Mouse (Mus musculus) thymus, postnatal 14 days (tissue): ENCODE data around the gene Cand1.

Experiments
- DNase-seq: peaks from one replicate; pipeline ENCODE4 v3.0.0; 2021

The Cand1 gene

GRCm38 (mm10) chr10:119239969-119240721 is at the start of gene Cand1:
Gene Cand1, minus strand, starts transcription at chr10:119240055.
- peak; percentile 100 for DNase-seq

DNA sequence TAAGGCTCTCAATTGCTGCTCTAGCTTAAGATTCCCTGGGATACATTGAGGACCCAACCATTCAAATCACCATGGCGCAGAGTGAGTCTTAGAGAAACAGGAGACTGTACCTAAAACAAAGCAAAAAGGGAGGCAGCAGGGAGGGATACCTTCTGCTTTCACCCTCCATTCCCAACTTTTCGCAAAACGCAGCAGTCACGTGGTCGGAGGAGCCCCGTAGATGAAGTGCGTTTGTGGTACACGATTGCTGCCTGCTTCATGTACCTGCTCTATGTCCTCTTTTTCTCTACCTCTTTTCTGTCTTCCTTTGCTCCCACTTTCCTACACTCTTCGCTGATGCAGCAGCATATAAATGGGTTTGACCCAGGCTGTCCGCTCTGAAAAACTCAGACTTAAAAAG is 39.0 kb upstream of the Cand1 start:
- DNase-seq: no peak

- no peak for DNase-seq
These were observed 34.5 kb upstream of the Cand1 start for GRCm38 (mm10) chr10:119274333-119274732.

DNA sequence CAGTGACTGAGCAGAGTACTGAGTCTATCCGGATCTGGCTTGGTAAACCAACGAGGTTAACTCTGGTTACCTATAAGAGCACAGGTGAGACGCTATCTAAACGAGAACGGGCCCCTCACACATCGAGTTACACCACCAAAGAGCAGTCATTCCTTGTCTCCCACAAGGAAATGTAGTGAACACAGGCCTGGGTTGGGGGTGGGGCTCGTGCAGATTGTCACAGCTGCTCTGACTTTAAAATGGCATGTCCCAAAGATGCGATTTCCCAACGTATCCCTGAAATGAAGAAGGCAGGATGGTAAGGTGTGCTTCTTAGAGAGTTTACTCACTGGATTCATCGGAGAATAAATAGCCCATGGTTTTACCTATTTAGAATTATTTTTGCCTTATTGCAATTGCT is 32.7 kb upstream of the Cand1 start:
- DNase-seq: no peak

DNA sequence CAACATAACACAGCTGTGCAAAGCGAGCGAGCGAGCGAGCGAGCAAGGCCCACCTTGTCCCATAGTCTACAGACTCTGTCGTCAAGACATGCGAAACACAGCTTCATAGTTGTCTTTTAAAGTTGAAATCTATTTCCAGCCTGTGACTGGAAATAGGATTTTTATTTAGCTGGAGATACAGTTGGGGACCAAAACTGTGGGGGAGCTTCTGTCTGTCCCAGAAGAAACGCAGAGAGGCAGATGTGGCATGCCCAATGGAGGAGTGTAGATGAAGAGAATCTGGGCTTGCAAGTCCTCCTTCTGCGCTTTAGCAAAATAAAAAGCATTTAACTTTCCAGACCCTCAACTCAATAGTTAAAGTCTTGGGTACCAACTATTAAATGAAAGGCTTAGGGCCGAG is 32.1 kb upstream of the Cand1 start:
- DNase-seq: no peak

- no peak for DNase-seq
These were observed 31.2 kb upstream of the Cand1 start for GRCm38 (mm10) chr10:119271101-119271500.

GRCm38 (mm10) chr10:119270384-119270985 is 30.6 kb upstream of the Cand1 start:
- DNase-seq: no peak

GRCm38 (mm10) chr10:119264761-119265160 is 24.9 kb upstream of the Cand1 start:
- no peak for DNase-seq

DNA sequence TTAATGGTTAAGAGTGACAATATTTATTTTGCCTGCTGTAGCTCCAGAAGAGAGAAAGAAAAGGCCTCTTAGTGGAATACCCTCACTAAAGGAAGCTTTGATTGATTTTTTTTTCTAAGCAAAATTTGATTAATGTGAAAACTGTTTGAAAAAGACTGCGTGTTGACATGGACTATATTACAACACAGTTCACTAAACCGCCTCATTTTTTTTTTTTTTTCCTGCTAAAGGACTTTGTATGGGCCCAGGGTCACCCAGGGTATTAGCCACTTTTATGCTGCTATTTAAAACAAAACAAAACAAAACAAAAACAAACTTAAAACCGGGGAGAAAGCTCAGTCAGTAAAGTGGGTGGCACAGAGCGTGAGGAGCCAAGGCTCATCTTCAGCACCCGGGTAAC is 23.0 kb upstream of the Cand1 start:
- no peak for DNase-seq

DNA sequence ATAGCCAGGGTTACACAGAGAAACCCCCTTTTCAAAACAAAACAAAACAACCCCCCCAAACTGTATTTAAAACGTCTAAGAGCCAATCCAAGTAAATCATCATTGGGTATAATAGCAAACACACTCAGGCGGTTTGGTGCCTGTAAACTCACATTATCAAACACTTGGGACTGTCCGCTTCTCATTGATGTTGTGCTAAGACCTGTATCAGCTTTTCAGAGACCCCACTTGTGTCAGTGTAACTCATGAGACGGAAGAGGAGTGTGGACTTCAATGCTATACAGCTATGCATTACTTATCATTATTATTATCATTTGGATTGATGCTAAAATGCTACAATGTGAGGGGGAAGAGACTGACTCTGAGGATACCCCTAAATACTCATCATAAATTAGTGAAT is 18.0 kb upstream of the Cand1 start:
- DNase-seq: no peak

DNA sequence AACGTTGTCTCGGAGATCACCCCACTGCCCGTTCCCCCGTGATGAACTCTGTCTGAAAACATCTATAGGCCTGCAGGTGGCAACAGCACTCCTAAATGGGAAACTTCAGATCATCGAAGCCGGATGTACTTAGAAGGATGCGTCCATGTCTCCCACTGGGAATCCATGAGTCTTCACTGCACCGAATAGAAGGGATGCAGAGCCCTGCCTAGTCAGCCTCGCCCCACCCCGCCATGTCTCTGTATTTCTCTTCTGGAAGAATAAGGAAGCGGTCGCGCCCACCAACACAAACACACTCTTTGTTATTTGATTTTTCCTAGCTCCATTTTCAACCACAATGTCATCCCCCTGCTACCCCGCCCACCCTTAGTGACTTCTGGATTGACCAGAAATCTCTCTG is 4.3 kb upstream of the Cand1 start:
- no peak for DNase-seq

- DNase-seq: no peak
These were observed 851 bp upstream of the Cand1 start for GRCm38 (mm10) chr10:119240722-119241089.

DNA sequence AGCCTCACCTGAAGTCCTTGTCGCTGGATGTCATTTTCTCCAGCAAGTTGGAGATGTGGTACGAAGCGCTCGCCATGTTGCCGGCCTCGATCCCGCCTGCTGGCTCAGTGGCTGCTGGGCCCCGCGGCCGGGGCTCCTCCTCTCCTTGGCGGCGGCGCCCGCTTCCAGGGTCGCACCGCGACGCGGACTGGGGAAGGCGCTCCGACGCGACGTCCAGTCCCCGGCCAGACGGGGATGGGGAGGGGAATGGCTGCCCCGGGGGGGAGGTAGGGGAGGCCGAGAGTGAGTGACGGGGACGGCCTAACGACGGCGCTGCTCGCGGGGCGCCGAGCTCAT is 254 bp downstream of the Cand1 start:
- no peak for DNase-seq

- peak; percentile 53 for DNase-seq
These were observed 747 bp downstream of the Cand1 start for GRCm38 (mm10) chr10:119238985-119239631.

DNA sequence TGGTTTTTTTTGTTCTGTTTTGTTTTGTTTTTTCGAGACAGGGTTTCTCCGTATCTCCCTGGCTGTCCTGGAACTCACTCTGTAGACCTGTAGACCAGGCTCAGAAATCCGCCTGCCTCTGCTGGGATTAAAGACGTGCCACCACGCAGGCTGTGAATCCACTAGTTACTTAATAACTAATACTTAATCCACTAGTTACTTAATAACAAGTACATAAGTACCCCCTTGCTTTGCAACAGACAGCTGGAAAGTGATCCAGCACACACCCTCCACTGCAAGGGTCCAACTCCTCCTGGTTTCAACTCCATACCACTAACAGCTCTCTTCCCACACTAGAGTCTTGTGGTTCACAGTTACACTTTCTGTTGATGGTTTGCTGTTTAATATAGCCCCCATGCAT is 8.3 kb downstream of the Cand1 start:
- no peak for DNase-seq

- no peak for DNase-seq
These were observed 9.2 kb downstream of the Cand1 start for GRCm38 (mm10) chr10:119230703-119231102.

DNA sequence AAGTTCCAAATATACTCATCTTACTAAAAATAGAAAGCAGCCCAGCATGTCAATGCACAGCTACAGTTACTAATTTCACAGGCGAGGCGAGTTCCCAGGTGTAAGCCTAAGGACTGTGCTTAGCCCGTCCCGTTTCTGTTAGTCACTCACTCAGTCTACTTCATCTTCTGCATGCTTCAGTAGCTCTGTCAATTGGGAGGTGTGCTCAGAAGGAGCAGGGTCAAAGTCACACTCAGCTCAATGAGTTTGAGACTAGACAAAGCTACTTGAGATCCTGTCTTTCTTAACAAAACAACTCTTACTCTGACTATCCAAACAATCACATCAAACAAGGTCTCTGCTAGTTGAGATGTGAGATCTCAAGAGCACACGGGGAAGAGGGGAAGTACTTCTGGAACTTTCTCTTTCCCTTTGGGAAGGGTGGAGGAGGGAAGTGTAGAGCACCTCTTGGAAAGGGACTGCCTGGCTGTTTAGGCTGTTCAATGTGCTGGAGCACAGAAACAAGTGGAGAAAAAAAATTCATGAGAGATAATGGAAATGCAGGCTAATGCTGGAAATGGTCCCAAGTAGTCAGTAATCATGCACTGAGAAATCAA is 9.7 kb downstream of the Cand1 start:
- no peak for DNase-seq

DNA sequence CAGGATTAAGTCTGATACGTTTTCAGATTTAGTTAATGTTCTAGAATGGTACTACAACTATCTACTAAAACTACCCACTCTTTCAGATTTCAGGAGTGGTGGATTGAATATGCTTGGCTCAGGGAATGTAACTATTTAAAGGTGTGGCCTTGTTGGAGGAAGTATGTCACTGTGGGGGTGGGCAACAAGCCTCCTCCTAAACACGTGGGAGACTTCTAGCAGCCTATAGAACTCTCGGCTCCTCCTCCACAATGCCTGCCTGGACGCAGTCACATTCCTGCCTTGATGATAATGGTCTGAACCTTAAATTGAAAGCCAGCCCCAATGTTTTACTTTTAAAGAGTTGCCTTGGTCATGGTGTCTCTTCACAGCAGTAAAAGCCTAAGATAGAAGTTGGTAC is 16.2 kb downstream of the Cand1 start:
- no peak for DNase-seq

DNA sequence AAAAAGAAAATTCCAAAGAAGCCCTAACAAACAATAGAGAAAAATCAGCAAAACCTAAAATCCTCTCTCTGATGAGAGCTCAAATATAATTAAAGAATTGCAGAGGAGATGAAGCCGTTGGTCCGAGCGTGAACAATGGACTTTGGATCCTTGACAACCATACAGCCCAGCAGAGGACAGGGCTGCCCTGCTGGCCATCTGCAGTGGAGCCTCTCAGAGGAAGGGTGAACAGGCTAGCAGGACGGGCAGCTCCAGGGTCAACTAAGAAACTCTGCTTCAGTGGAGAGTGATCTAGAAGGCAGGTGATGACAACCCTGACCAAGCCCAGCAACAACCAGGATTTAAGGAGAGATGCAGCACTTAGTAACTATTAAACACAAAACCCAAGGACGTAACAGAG is 18.2 kb downstream of the Cand1 start:
- no peak for DNase-seq

DNA sequence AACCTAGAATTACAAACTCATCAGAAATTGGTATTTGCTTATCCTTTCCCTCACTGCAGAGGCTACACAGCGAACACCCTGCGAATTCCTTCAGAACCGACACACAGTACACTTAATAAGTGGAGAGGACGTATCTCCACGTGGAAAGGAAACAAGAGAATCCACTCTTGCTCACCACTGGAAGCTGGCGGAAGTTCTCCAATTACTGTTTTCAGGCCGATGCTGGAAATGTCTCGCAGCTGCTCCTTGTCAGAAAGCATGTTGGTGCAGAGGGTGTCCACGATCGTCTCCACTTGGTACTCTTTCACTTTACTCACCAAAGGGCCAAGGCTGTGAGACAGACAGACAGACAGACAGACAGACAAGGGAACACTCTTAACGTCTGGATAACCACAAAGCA is 20.4 kb downstream of the Cand1 start:
- DNase-seq: no peak

DNA sequence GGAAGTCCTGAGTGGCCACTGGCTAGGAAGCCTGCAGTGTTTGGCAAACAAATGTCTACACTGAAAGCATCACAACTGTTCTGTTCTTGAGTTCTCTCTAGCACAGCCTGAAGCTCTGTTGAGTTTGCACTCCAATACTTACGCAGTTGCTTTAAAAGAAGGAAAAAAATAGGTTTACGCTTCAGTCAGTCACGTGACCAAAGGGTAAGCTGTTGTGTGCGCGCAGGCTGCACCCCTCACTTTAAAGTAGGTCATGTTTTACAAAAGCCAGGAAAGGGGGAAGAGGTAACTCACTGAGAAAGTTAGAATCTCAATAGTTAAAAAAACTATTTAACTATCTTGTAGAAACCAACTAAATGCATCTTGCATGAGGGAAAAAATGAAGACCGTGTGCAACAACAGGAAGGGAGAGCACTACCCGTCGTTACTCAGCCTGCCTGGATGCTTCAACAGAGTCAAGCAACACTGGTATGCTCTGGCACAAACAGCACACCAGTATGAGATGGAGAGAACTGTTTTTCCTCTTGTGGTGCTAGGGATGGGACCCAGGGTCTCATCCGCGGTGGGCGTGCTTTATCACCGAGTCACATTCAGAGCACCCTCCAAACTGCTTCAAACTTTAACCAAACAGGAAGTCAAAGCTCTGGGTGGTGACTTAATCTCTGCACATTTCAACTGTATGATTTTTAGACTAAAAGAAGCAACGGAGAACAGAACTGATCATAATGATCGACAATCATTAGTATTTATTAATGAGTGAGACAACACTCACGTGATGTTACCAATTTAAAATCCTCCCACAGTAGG is 21.4 kb downstream of the Cand1 start:
- peak; percentile 23 for DNase-seq

DNA sequence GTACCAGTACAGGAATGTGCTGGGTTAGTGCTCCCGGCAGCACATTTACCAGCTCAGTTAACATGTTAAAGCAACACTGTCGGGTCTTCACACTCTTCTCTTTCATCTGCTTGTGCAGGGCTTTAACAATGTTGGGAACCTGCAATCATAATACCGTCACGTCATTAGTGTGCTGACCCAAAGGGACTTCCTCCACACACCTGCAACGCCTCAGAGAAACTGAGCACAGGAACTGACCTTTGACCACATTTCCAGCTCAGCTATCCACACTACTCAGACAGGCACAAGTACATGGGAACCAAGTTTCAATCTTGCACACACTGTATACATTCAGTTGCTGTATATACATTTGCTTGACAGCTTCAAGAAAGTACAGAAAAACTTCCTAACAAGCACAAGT is 27.4 kb downstream of the Cand1 start:
- DNase-seq: no peak

GRCm38 (mm10) chr10:119211251-119211650 is 28.6 kb downstream of the Cand1 start:
- no peak for DNase-seq
